Mouse (Mus musculus) limb, embryonic 15.5 days (tissue): ENCODE data around the gene Tex261. TPM values are rescaled to one million over a fixed set of nuclear protein-coding genes. Genes with fewer than 3 reads are reported as not detected.

Source experiments
- ATAC-seq: fragments of 200-750 bp; cut with Nextera tagmentation; 2 replicates; pipeline ENCODE4 v1.8.0; 2017; ENCODE audit warnings: low read depth, moderate TSS enrichment; ENCODE audit not compliant: insufficient number of reproducible peaks, low FRiP score, low TSS enrichment
- H3K27ac ChIP-seq: fragments of 300-500 bp; sonication (generic); 2 replicates; pipeline ENCODE4 v1.5.1; 2015; ENCODE audit warnings: moderate library complexity, mild to moderate bottlenecking, inconsistent platforms
- H3K27me3 ChIP-seq: fragments of 300-500 bp; sonication (generic); 2 replicates; pipeline ENCODE4 v1.6.1; 2015; ENCODE audit warnings: inconsistent platforms
- H3K36me3 ChIP-seq: fragments of 300-500 bp; sonication (generic); 2 replicates; pipeline ENCODE4 v1.6.1; 2015; ENCODE audit warnings: inconsistent platforms
- H3K4me1 ChIP-seq: fragments of 300-500 bp; sonication (generic); 2 replicates; pipeline ENCODE4 v1.6.1; 2015; ENCODE audit warnings: inconsistent platforms
- H3K4me2 ChIP-seq: fragments of 300-500 bp; sonication (generic); 2 replicates; pipeline ENCODE4 v1.6.1; 2015; ENCODE audit warnings: mild to moderate bottlenecking, inconsistent platforms
- H3K4me3 ChIP-seq: fragments of 300-500 bp; sonication (generic); 2 replicates; pipeline ENCODE4 v1.5.1; 2015; ENCODE audit warnings: mild to moderate bottlenecking, inconsistent platforms
- H3K9ac ChIP-seq: fragments of 300-500 bp; sonication (generic); 2 replicates; pipeline ENCODE4 v1.6.1; 2015; ENCODE audit warnings: inconsistent platforms
- H3K9me3 ChIP-seq: fragments of 300-500 bp; sonication (generic); 2 replicates; pipeline ENCODE4 v1.6.1; 2016; ENCODE audit warnings: inconsistent platforms
- WGBS: fragments of 180-500 bp; shearing (Covaris S2); methylation state at CpG from one replicate; pipeline ENCODE4 v1.1.7; 2015; 5-methylcytosine and 5-hydroxymethylcytosine counted together
- polyA plus RNA-seq: library from polyadenylated mRNA; unstranded; fragments of >200 nt; fragmentation: Nextera tagmentation; extraction: Ambion mirVana; gene quantifications from 2 replicates; pipeline ENCODE4 v1.2.1, GENCODE M21; 2015

The Tex261 gene
- polyA plus RNA-seq, 1 experiment from 2014 or later: 90.3 TPM

DNA sequence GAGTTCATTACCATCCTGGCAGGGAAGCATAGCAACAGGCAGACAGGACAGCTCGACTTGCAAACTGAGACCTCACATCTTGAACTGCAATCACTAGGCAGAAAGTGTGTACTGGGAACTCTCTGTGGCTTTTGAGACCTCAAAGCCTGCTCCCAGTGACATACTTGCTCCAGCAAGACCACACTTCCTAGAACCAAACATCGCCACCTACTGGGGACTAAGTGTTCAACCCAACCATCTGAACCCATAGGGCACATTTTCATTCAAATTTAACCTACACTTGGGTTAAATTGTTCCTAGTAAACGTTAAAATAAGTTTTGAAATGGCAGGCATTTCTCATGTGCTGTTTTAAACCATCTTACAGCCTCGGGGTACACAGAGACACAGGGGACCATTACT, 48.4 kb downstream of the Tex261 start:
- 48% methylated on average over 4 of the region's 4 CpGs for WGBS
- Histone ChIP-seq H3K4me1 (no peaks in the 10 kb centered on the region), H3K36me3 (no peaks in the 10 kb centered on the region), H3K4me3 (no peak overlapping the region), H3K4me2 (no peak overlapping the region), H3K27ac (no peak overlapping the region), H3K27me3 (peaks cover 39% of the 10 kb centered on the region), H3K9me3 (no peaks in the 10 kb centered on the region), H3K9ac (no peak overlapping the region)
- no peak for ATAC-seq

DNA sequence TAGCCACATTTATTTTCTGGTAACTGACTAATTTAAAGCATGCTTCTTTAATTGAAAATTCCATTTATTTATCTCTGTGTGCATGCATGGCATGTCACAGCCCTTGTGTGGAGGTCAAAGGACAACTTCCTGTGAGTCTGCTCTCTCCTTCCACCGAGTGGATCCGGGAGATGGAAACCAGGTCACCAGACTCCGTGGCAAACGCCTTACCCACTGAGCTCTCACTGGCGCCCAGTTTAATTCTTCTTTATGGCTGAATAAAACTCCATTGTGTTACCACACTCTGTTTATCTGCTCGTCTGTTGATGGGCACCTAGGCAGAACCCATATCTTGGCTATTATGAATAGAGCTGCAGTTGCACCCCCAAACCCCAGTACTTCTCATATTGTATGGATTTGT, 53.1 kb downstream of the Tex261 start:
- Histone ChIP-seq H3K4me2 (no peak overlapping the region), H3K4me1 (no peaks in the 10 kb centered on the region), H3K4me3 (no peak overlapping the region), H3K36me3 (no peaks in the 10 kb centered on the region), H3K27ac (no peak overlapping the region), H3K9me3 (no peaks in the 10 kb centered on the region), H3K27me3 (peaks cover 72% of the 10 kb centered on the region), H3K9ac (no peak overlapping the region)
- 13% methylated on average over 6 of the region's 6 CpGs for WGBS
- no peak for ATAC-seq

Other genes starting within 250 kb of the Tex261 start
- 9.5 and 12.7 TPM in 2 replicates for gene Actg2, start 239.5 kb downstream of the Tex261 start, polyA plus RNA-seq
- gene Stambp, start 203.1 kb downstream of the Tex261 start, polyA plus RNA-seq: 30.8 and 34.2 TPM in 2 replicates
- not detected in 2 replicates for gene Clec4f, start 119.6 kb downstream of the Tex261 start, polyA plus RNA-seq
- not detected in 2 replicates for gene Cd207, start 98.0 kb downstream of the Tex261 start, polyA plus RNA-seq
- 1.2 and 1.3 TPM in 2 replicates for gene Vax2, start 64.5 kb downstream of the Tex261 start, polyA plus RNA-seq
- gene Atp6v1b1, start 32.8 kb downstream of the Tex261 start, polyA plus RNA-seq: not detected in 2 replicates
- 0.10 and 0.12 TPM in 2 replicates for gene Ankrd53, start 13.2 kb downstream of the Tex261 start, polyA plus RNA-seq
- gene Nagk, start 19.2 kb upstream of the Tex261 start, polyA plus RNA-seq: 72.1 and 73.1 TPM in 2 replicates
- 17.6 and 27.9 TPM in 2 replicates for gene Paip2b, start 55.9 kb upstream of the Tex261 start, polyA plus RNA-seq
- gene Zfp638, start 91.3 kb upstream of the Tex261 start, polyA plus RNA-seq: 46.7 and 59.3 TPM in 2 replicates
- gene Dysf, start 232.8 kb upstream of the Tex261 start, polyA plus RNA-seq: 11.0 and 13.4 TPM in 2 replicates